Mouse (Mus musculus): ENCODE results near the gene Dtnbp1. TPM values are rescaled to one million over a fixed set of nuclear protein-coding genes. Genes with fewer than 3 reads are reported as not detected.

Dtnbp1 gene
- polyA plus RNA-seq, 1 experiment = 56.6 TPM

GRCm38 (mm10) chr13:45031314-45031713, 29.4 kb upstream of the Dtnbp1 start:
- Histone ChIP-seq H3K27ac (ENCODE audit: insufficient read depth, low read length) (no peak overlapping the region), H3K4me3 (ENCODE audit: insufficient read depth, low read length) (no peak overlapping the region), H3K4me1 (ENCODE audit: control insufficient read depth, insufficient read depth, low read length) (no peaks in the 10 kb centered on the region)
- TF ChIP-seq POLR2A (IDR thresholded peaks at IDR 0.05; ENCODE audit: low read depth, low read length) = no peak

DNA sequence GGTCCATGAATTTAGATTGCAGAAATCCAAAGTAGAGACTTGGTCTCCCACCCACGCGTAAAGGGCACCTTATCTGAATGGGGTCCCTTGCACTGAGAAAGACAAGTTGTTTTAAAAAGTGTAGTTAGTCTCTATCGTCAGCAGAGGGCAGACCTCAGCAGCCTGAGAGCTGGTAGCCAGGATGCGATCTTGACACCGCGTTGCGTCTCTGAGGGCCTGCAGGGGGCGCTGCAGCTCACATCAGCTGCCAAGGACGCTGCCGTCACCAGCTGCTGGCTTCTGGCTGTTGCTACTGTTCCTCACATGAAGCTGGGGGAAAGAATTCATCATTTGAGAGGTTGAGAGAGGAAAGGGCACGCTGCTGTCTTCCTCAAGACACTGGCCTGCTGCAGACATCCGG, 28.9 kb upstream of the Dtnbp1 start:
- no peaks in the 10 kb centered on the region for H3K4me1 ChIP-seq (ENCODE audit: control insufficient read depth, insufficient read depth, low read length)
- no peak overlapping the region for H3K4me3 ChIP-seq (ENCODE audit: insufficient read depth, low read length)
- H3K27ac ChIP-seq (ENCODE audit: insufficient read depth, low read length) = no peak overlapping the region
- peak; percentile 100 for TF ChIP-seq CTCF (IDR thresholded peaks at IDR 0.05; ENCODE audit: borderline replicate concordance, insufficient read depth, low read length)
- no peak for TF ChIP-seq POLR2A (IDR thresholded peaks at IDR 0.05; ENCODE audit: low read depth, low read length)

GRCm38 (mm10) chr13:45029791-45030190, 27.8 kb upstream of the Dtnbp1 start:
- TF ChIP-seq POLR2A (IDR thresholded peaks at IDR 0.05; ENCODE audit: low read depth, low read length) = no peak
- TF ChIP-seq CTCF (IDR thresholded peaks at IDR 0.05; ENCODE audit: borderline replicate concordance, insufficient read depth, low read length) = no peak
- Histone ChIP-seq H3K27ac (ENCODE audit: insufficient read depth, low read length) (no peak overlapping the region), H3K4me1 (ENCODE audit: control insufficient read depth, insufficient read depth, low read length) (no peaks in the 10 kb centered on the region), H3K4me3 (ENCODE audit: insufficient read depth, low read length) (no peak overlapping the region)

DNA sequence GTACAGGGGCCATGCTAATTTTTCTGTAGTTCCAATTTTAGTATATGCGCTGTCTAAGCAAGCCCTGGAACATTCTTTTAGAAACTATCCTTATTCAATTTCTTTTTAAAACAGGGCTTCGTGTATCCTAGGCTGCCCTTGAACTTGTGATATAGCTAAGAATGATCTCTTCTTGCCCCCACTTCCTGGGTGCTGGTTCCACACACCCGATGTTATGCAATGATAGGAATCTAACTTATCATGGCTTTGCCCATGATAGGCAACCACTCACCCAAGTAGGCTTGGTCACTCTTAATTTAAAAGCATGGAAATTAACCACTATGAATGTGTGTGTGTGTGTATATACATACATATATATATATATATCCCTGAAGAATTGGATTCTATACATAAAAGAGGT, 24.3 kb upstream of the Dtnbp1 start:
- TF ChIP-seq CTCF (IDR thresholded peaks at IDR 0.05; ENCODE audit: borderline replicate concordance, insufficient read depth, low read length) (no peak), POLR2A (IDR thresholded peaks at IDR 0.05; ENCODE audit: low read depth, low read length) (no peak)
- H3K27ac ChIP-seq (ENCODE audit: insufficient read depth, low read length) = no peak overlapping the region
- no peaks in the 10 kb centered on the region for H3K4me1 ChIP-seq (ENCODE audit: control insufficient read depth, insufficient read depth, low read length)
- H3K4me3 ChIP-seq (ENCODE audit: insufficient read depth, low read length) = no peak overlapping the region

GRCm38 (mm10) chr13:45024821-45025220, 22.9 kb upstream of the Dtnbp1 start:
- no peak for TF ChIP-seq CTCF (IDR thresholded peaks at IDR 0.05; ENCODE audit: borderline replicate concordance, insufficient read depth, low read length)
- TF ChIP-seq POLR2A (IDR thresholded peaks at IDR 0.05; ENCODE audit: low read depth, low read length) = no peak
- Histone ChIP-seq H3K4me1 (ENCODE audit: control insufficient read depth, insufficient read depth, low read length) (no peaks in the 10 kb centered on the region), H3K27ac (ENCODE audit: insufficient read depth, low read length) (no peak overlapping the region), H3K4me3 (ENCODE audit: insufficient read depth, low read length) (no peak overlapping the region)

GRCm38 (mm10) chr13:45023356-45024150, 21.6 kb upstream of the Dtnbp1 start:
- TF ChIP-seq POLR2A (IDR thresholded peaks at IDR 0.05; ENCODE audit: low read depth, low read length) (no peak), CTCF (IDR thresholded peaks at IDR 0.05; ENCODE audit: borderline replicate concordance, insufficient read depth, low read length) (no peak)
- no peaks in the 10 kb centered on the region for H3K4me1 ChIP-seq (ENCODE audit: control insufficient read depth, insufficient read depth, low read length)
- H3K27ac ChIP-seq (ENCODE audit: insufficient read depth, low read length) = no peak overlapping the region
- H3K4me3 ChIP-seq (ENCODE audit: insufficient read depth, low read length) = no peak overlapping the region

DNA sequence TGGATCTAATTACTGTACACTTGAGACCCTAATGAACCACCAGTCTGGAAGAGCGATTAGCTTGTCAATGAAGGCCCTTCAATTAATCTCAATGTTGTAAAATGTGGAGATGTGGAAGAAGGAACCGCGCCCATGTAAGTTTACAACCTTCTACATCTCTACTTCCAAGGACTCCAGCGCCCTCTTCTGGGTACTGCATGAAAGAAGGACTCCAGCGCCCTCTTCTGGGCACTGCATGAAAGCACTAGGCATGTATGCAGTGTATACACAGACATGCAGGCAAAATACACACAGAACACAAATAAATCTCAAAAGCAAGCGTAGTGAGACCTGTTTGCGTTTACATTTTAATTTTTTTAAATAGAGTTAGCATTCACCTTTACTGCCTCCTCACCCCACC, 6.2 kb upstream of the Dtnbp1 start:
- H3K4me3 ChIP-seq (ENCODE audit: insufficient read depth, low read length) = no peak overlapping the region
- no peak for TF ChIP-seq POLR2A (IDR thresholded peaks at IDR 0.05; ENCODE audit: low read depth, low read length)
- no peak for TF ChIP-seq CTCF (IDR thresholded peaks at IDR 0.05; ENCODE audit: borderline replicate concordance, insufficient read depth, low read length)
- peaks cover 3% of the 10 kb centered on the region for H3K4me1 ChIP-seq (ENCODE audit: control insufficient read depth, insufficient read depth, low read length)
- no peak overlapping the region for H3K27ac ChIP-seq (ENCODE audit: insufficient read depth, low read length)

- no peak overlapping the region for H3K4me3 ChIP-seq (ENCODE audit: insufficient read depth, low read length)
- peaks cover 3% of the 10 kb centered on the region for H3K4me1 ChIP-seq (ENCODE audit: control insufficient read depth, insufficient read depth, low read length)
- no peak overlapping the region for H3K27ac ChIP-seq (ENCODE audit: insufficient read depth, low read length)
- no peak for TF ChIP-seq CTCF (IDR thresholded peaks at IDR 0.05; ENCODE audit: borderline replicate concordance, insufficient read depth, low read length)
- TF ChIP-seq POLR2A (IDR thresholded peaks at IDR 0.05; ENCODE audit: low read depth, low read length) = no peak
Observed at GRCm38 (mm10) chr13:45007726-45008125, 5.8 kb upstream of the Dtnbp1 start.

GRCm38 (mm10) chr13:45006483-45006882, 4.5 kb upstream of the Dtnbp1 start:
- no peak for TF ChIP-seq POLR2A (IDR thresholded peaks at IDR 0.05; ENCODE audit: low read depth, low read length)
- no peak for TF ChIP-seq CTCF (IDR thresholded peaks at IDR 0.05; ENCODE audit: borderline replicate concordance, insufficient read depth, low read length)
- H3K27ac ChIP-seq (ENCODE audit: insufficient read depth, low read length) = no peak overlapping the region
- H3K4me3 ChIP-seq (ENCODE audit: insufficient read depth, low read length) = no peak overlapping the region
- H3K4me1 ChIP-seq (ENCODE audit: control insufficient read depth, insufficient read depth, low read length) = peaks cover 8% of the 10 kb centered on the region

DNA sequence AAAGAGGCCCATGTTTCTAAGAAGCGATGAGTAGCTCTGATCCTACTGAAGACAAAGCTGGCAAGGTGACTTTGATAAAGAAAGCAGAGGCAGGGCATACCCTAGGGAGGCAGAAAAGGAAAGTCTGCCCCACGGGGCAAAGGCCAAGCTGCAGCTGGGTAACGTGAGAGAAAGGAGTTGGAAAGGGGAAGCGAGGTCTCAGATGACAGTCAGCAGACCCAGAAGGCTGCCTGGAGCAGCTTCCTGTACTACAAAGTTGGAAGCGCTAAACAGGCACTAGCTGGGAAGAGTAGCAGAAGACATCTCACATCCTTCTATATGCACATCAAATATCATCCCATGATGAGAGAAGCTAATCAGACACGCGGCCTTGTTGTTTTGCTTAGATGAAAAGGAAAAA, 3.9 kb upstream of the Dtnbp1 start:
- peak overlapping the region; percentile 65 for H3K27ac ChIP-seq (ENCODE audit: insufficient read depth, low read length)
- peaks cover 8% of the 10 kb centered on the region for H3K4me1 ChIP-seq (ENCODE audit: control insufficient read depth, insufficient read depth, low read length)
- TF ChIP-seq CTCF (IDR thresholded peaks at IDR 0.05; ENCODE audit: borderline replicate concordance, insufficient read depth, low read length) (no peak), POLR2A (IDR thresholded peaks at IDR 0.05; ENCODE audit: low read depth, low read length) (no peak)
- no peak overlapping the region for H3K4me3 ChIP-seq (ENCODE audit: insufficient read depth, low read length)
